In genomic region chr19:43976661-43977060, GRCm38 (mm10) we compare ENCODE assay signal across 23 mouse cellular contexts. TPM values are rescaled to one million over a fixed set of nuclear protein-coding genes. Genes with fewer than 3 reads are reported as not detected.
DNase-seq lines count a peak whose midpoint lies in the region; ATAC-seq and TF ChIP-seq lines count a peak whose summit lies in the region.
"Had no signal": no experiment of that assay in that cellular context is flagged by ENCODE, and none has a peak within 500 bp of the region (broad histone marks: within the 10 kb centered on the region; RNA-seq: fewer than 3 reads in every experiment).

No protein-coding gene starts in this region.

- ATAC-seq in liver, embryonic 13.5 days (ENCODE audit: low read depth) = peak; percentile 34; the same call in 1 of the 2 replicates
- ATAC-seq in liver, postnatal 0 days = no peak
- no peak for ATAC-seq in activated CD4-positive, CD25-positive, alpha-beta regulatory T cell, adult 4 months
- ATAC-seq: forebrain, embryonic 13.5 days had no signal

- peak; percentile 31 for DNase-seq in gastrocnemius, adult 2 months
- DNase-seq in gastrocnemius, postnatal 36 days = no peak
- peak; percentile 12 for DNase-seq in liver, embryonic 13.5 days
- no peak for DNase-seq in liver, postnatal 0 days
- peak; percentile 33 for DNase-seq in ES-E14 (ENCODE audit: low read depth, low spot score)
- peak; percentile 14 for DNase-seq in heart, postnatal 4 days
- no peak for DNase-seq in cerebellum, postnatal 10 days
- DNase-seq: adrenal gland, adult 8-10 months; cerebellum, adult 9-10 months; right cerebral cortex, adult 18-20 months; thymus, adult 2 months had no signal

- H3K9ac ChIP-seq in liver, embryonic 13.5 days = no peak overlapping the region
- H3K9ac ChIP-seq in liver, postnatal 0 days (replicated peaks) = no peak overlapping the region
- H3K9ac ChIP-seq in ES-E14 (ENCODE audit: insufficient read depth, low read depth, low read length, poor library complexity, severe bottlenecking) = no peak overlapping the region
- H3K9ac ChIP-seq: embryonic facial prominence, embryonic 12.5 days; forebrain, embryonic 13.5 days; hindbrain, embryonic 14.5 days; liver, embryonic 15.5 days; neural tube, embryonic 12.5 days had no signal

- no peaks in the 10 kb centered on the region for H3K36me3 ChIP-seq in liver, embryonic 13.5 days
- peaks cover 3% of the 10 kb centered on the region; the same call in 1 of the 2 replicates for H3K36me3 ChIP-seq in liver, postnatal 0 days (replicated peaks; ENCODE audit: insufficient read depth, low read length)
- H3K36me3 ChIP-seq in ES-E14 (ENCODE audit: control insufficient read depth, insufficient read depth, low read length, poor library complexity, severe bottlenecking) = no peaks in the 10 kb centered on the region
- H3K36me3 ChIP-seq: embryonic facial prominence, embryonic 12.5 days; limb, embryonic 10.5 days; liver, embryonic 15.5 days; neural tube, embryonic 12.5 days had no signal

- H3K27me3 ChIP-seq in liver, embryonic 13.5 days = no peaks in the 10 kb centered on the region
- no peaks in the 10 kb centered on the region for H3K27me3 ChIP-seq in liver, postnatal 0 days (ENCODE audit: insufficient read depth, low read length)
- H3K27me3 ChIP-seq: embryonic facial prominence, embryonic 12.5 days; forebrain, embryonic 13.5 days; liver, embryonic 15.5 days; neural tube, embryonic 12.5 days had no signal

- intact Hi-C loops in gastrocnemius, adult 2 months (cut with DNase I) = no loop called here
- intact Hi-C loops in gastrocnemius, postnatal 36 days (cut with DNase I) = no loop called here

- in situ Hi-C loops in ES-E14 (cut with MboI; ENCODE audit: low sequenced_read_pairs in 2 of 2, unreplicated experiment in 2 of 2) = no loop called here

- no peak for TF ChIP-seq CTCF in gastrocnemius, adult 2 months (IDR thresholded peaks at IDR 0.05)
- no peak for TF ChIP-seq CTCF in liver, postnatal 0 days (IDR thresholded peaks at IDR 0.05; ENCODE audit: low read depth)

- TF ChIP-seq EP300 in liver, postnatal 0 days (IDR thresholded peaks at IDR 0.05; ENCODE audit: low read depth) = no peak

- no peak overlapping the region for H3K4me2 ChIP-seq in liver, embryonic 13.5 days
- H3K4me2 ChIP-seq in liver, postnatal 0 days (ENCODE audit: low read depth, low read length) = no peak overlapping the region
- H3K4me2 ChIP-seq: embryonic facial prominence, embryonic 12.5 days; forebrain, embryonic 13.5 days; hindbrain, embryonic 14.5 days; liver, embryonic 15.5 days; midbrain, embryonic 11.5 days; neural tube, embryonic 12.5 days had no signal

- H3K4me3 ChIP-seq in gastrocnemius, adult 2 months = no peak overlapping the region
- H3K4me3 ChIP-seq in liver, embryonic 13.5 days (replicated peaks) = no peak overlapping the region
- H3K4me3 ChIP-seq in liver, postnatal 0 days (ENCODE audit: low read depth, low read length) = no peak overlapping the region
- peak overlapping the region in 1 of 2 experiments; percentile 48; a peak in 2 of 4 replicates for H3K4me3 ChIP-seq in ES-E14 (ENCODE audit: insufficient read depth in 1 of 2, low read depth in 1 of 2, low read length in 2 of 2, poor library complexity in 1 of 2, severe bottlenecking in 1 of 2)
- H3K4me3 ChIP-seq: embryonic facial prominence, embryonic 12.5 days; erythroblast, embryonic 14.5 days; forebrain, embryonic 13.5 days; limb, embryonic 10.5 days; liver, embryonic 15.5 days; neural tube, embryonic 12.5 days had no signal

- H3K27ac ChIP-seq in gastrocnemius, adult 2 months = no peak overlapping the region
- H3K27ac ChIP-seq in liver, embryonic 13.5 days = no peak overlapping the region
- no peak overlapping the region for H3K27ac ChIP-seq in liver, postnatal 0 days (ENCODE audit: low read depth)
- H3K27ac ChIP-seq in ES-E14 (ENCODE audit: insufficient read depth, low read depth, low read length, poor library complexity, severe bottlenecking) = no peak overlapping the region
- H3K27ac ChIP-seq: embryonic facial prominence, embryonic 12.5 days; forebrain, embryonic 13.5 days; hindbrain, embryonic 14.5 days; limb, embryonic 10.5 days; liver, embryonic 15.5 days; macrophage; neural tube, embryonic 12.5 days had no signal

- no peaks in the 10 kb centered on the region for H3K9me3 ChIP-seq in liver, embryonic 13.5 days (replicated peaks)
- no peaks in the 10 kb centered on the region for H3K9me3 ChIP-seq in liver, postnatal 0 days (ENCODE audit: low read length)
- no peaks in the 10 kb centered on the region for H3K9me3 ChIP-seq in ES-E14 (ENCODE audit: control insufficient read depth, insufficient read depth, low read depth, low read length)
- H3K9me3 ChIP-seq: embryonic facial prominence, embryonic 12.5 days; forebrain, embryonic 13.5 days; limb, embryonic 10.5 days; liver, embryonic 15.5 days; neural tube, embryonic 12.5 days had no signal

- WGBS in liver, embryonic 13.5 days (ENCODE audit: insufficient replicate concordance) = 58% methylated on average over 6 of the region's 6 CpGs
- 62% methylated on average over 6 of the region's 6 CpGs for WGBS in liver, postnatal 0 days (ENCODE audit: insufficient replicate concordance)

- no peaks in the 10 kb centered on the region for H3K4me1 ChIP-seq in liver, embryonic 13.5 days (replicated peaks)
- H3K4me1 ChIP-seq in liver, postnatal 0 days (ENCODE audit: insufficient read depth) = no peaks in the 10 kb centered on the region
- peaks cover 4 to 6% of the 10 kb centered on the region in 2 experiments; a peak in 3 of 4 replicates for H3K4me1 ChIP-seq in ES-E14 (ENCODE audit: control insufficient read depth in 2 of 2, insufficient read depth in 2 of 2, low read length in 2 of 2, poor library complexity in 1 of 2)
- H3K4me1 ChIP-seq: embryonic facial prominence, embryonic 12.5 days; forebrain, embryonic 13.5 days; limb, embryonic 10.5 days; liver, embryonic 15.5 days; neural tube, embryonic 12.5 days had no signal

TF ChIP-seq in ES-E14, 5 proteins besides CTCF, POLR2A, EP300 and RAD21:
- TF ChIP-seq ZNF384 (IDR thresholded peaks at IDR 0.05; ENCODE audit: low read depth, low read length) (no peak), MAFK (IDR thresholded peaks at IDR 0.05; ENCODE audit: insufficient read depth, low read depth, low read length) (no peak), ZC3H11A (IDR thresholded peaks at IDR 0.05; ENCODE audit: borderline replicate concordance, low read depth, low read length) (no peak), CHD2 (IDR thresholded peaks at IDR 0.05; ENCODE audit: low read depth, low read length) (no peak), HCFC1 (IDR thresholded peaks at IDR 0.05; ENCODE audit: borderline replicate concordance, insufficient read depth, low read length) (no peak)

RNA-seq across cellular contexts. Expression of gene Cpn1, which starts 9.7 kb away (rescaled TPM):
- not detected for total RNA-seq in gastrocnemius, adult 2 months (2021)
- total RNA-seq in gastrocnemius, postnatal 36 days (2021) = not detected
- polyA plus RNA-seq in liver, embryonic 13.5 days (2015; fragmentation: Nextera tagmentation; extraction: Ambion mirVana) = 46.1 and 57.6 TPM in 2 replicates
- polyA plus RNA-seq in liver, postnatal 0 days (2015; fragmentation: Nextera tagmentation; extraction: Ambion mirVana) = 110 and 118 TPM in 2 replicates
- total RNA-seq in ES-E14 (2012; rRNA removed) = 11.3 and 11.8 TPM in 2 replicates
- total RNA-seq in heart, postnatal 4 days (2021) = not detected
- polyA plus RNA-seq in activated CD4-positive, CD25-positive, alpha-beta regulatory T cell, adult 4 months (2017; shearing (Covaris generic)) = under 1 TPM in 1 of 2 experiments, not detected in 1; 0.15 TPM
- polyA plus RNA-seq: embryonic facial prominence, embryonic 12.5 days; limb, embryonic 10.5 days; macrophage had no signal

RNA-seq across cellular contexts. Expression of gene Dnmbp, which starts 36.7 kb away (rescaled TPM):
- total RNA-seq in gastrocnemius, adult 2 months (2021) = 10 to 100 TPM in 1 of 2 experiments, 1 to 10 TPM in 1; 9.4 to 11.3 TPM
- total RNA-seq in gastrocnemius, postnatal 36 days (2021) = 1 to 10 TPM; 8.3 to 9.7 TPM
- 2.2 and 2.7 TPM in 2 replicates for polyA plus RNA-seq in liver, embryonic 13.5 days (2015; fragmentation: Nextera tagmentation; extraction: Ambion mirVana)
- polyA plus RNA-seq in liver, postnatal 0 days (2015; fragmentation: Nextera tagmentation; extraction: Ambion mirVana) = 4.0 and 4.8 TPM in 2 replicates
- 11.5 and 14.3 TPM in 2 replicates for total RNA-seq in ES-E14 (2012; rRNA removed)
- 10 to 100 TPM; 12.5 to 13.6 TPM for total RNA-seq in heart, postnatal 4 days (2021)
- 1 to 10 TPM; 3.5 to 7.0 TPM for polyA plus RNA-seq in activated CD4-positive, CD25-positive, alpha-beta regulatory T cell, adult 4 months (2017; shearing (Covaris generic))
- polyA plus RNA-seq: erythroblast, embryonic 14.5 days had no signal

RNA-seq across cellular contexts. Expression of gene Cyp2c23, which starts 52.3 kb away (rescaled TPM):
- not detected for total RNA-seq in gastrocnemius, adult 2 months (2021)
- under 1 TPM in 1 of 2 experiments, not detected in 1; 0.23 TPM for total RNA-seq in gastrocnemius, postnatal 36 days (2021)
- 9.4 and 12.5 TPM in 2 replicates for polyA plus RNA-seq in liver, embryonic 13.5 days (2015; fragmentation: Nextera tagmentation; extraction: Ambion mirVana)
- polyA plus RNA-seq in liver, postnatal 0 days (2015; fragmentation: Nextera tagmentation; extraction: Ambion mirVana) = 75.8 and 85.1 TPM in 2 replicates
- total RNA-seq in ES-E14 (2012; rRNA removed) = 0.31 and 0.74 TPM in 2 replicates
- total RNA-seq in heart, postnatal 4 days (2021) = not detected
- not detected for polyA plus RNA-seq in activated CD4-positive, CD25-positive, alpha-beta regulatory T cell, adult 4 months (2017; shearing (Covaris generic))
- total RNA-seq: layer of hippocampus, postnatal 10 days had no signal
- polyA plus RNA-seq: embryonic facial prominence, embryonic 12.5 days; erythroblast, embryonic 14.5 days; forebrain, embryonic 13.5 days; hindbrain, embryonic 14.5 days; intestine, embryonic 14.5 days; limb, embryonic 10.5 days; midbrain, embryonic 11.5 days; neural tube, embryonic 12.5 days; thymus, adult 2 months had no signal

Comparison
In these comparisons a context has a peak if more than half of its experiments do, and no peak if none do; other contexts are left out.
1. DNase-seq: peak in gastrocnemius, adult 2 months (single experiment), liver, embryonic 13.5 days (single experiment), ES-E14 (single experiment) and heart, postnatal 4 days (single experiment); none in gastrocnemius, postnatal 36 days (0 of 2), liver, postnatal 0 days (single experiment) and cerebellum, postnatal 10 days (0 of 2).
2. RNA of gene Cpn1, which starts 9.7 kb away (total RNA-seq): 11.3 to 11.8 TPM in ES-E14; not detected in gastrocnemius, postnatal 36 days, not detected in gastrocnemius, adult 2 months and not detected in heart, postnatal 4 days; every median in the first group is over 10 times any median in the second.